Mouse (Mus musculus) bone marrow macrophage, adult 2 months (primary cell): ENCODE data around the gene Vdr. TPM values are rescaled to one million over a fixed set of nuclear protein-coding genes. Genes with fewer than 3 reads are reported as not detected.

Source experiments
- H3K27ac ChIP-seq: 2 replicates; pipeline ENCODE4 v1.5.1; 2012; ENCODE audit warnings: low read depth, low read length; ENCODE audit not compliant: insufficient read depth
- H3K4me1 ChIP-seq: 2 replicates; pipeline ENCODE4 v1.6.1; 2012; ENCODE audit warnings: low read length; ENCODE audit not compliant: control insufficient read depth, insufficient read depth
- H3K4me3 ChIP-seq: 2 replicates; pipeline ENCODE4 v1.5.1; 2012; ENCODE audit warnings: mild to moderate bottlenecking, low read length, moderate library complexity; ENCODE audit not compliant: insufficient read depth
- CTCF ChIP-seq: IDR thresholded peaks from 2 replicates; pipeline ENCODE4 v1.5.1; 2012; ENCODE audit warnings: low read depth, mild to moderate bottlenecking, low read length, moderate library complexity
- POLR2A ChIP-seq: IDR thresholded peaks from 2 replicates; pipeline ENCODE4 v1.6.1; 2012; ENCODE audit warnings: mild to moderate bottlenecking, low read depth, low read length, borderline replicate concordance
- polyA plus RNA-seq: library from polyadenylated mRNA; stranded (reverse); fragments of >200 nt; gene quantifications from 2 replicates; pipeline ENCODE4 v1.2.4, GENCODE M21; 2012; ENCODE audit not compliant: missing spikeins, insufficient read depth, insufficient read length

Vdr gene
- polyA plus RNA-seq, 1 experiment = 0.82 TPM

GRCm38 (mm10) chr15:97807867-97808266 is 102.6 kb downstream of the Vdr start:
- no peaks in the 10 kb centered on the region for H3K4me1 ChIP-seq
- no peak for TF ChIP-seq CTCF
- no peak for TF ChIP-seq POLR2A
- no peak overlapping the region for H3K27ac ChIP-seq
- no peak overlapping the region for H3K4me3 ChIP-seq

Other genes with a start within 250 kb of the Vdr start
- 9.9 and 10.4 TPM in 2 replicates for gene Rpap3, start 204.8 kb downstream of the Vdr start, polyA plus RNA-seq
- gene Endou, start 179.3 kb downstream of the Vdr start, polyA plus RNA-seq = not detected in 2 replicates
- gene Rapgef3, start 142.7 kb downstream of the Vdr start, polyA plus RNA-seq = 2.6 and 3.7 TPM in 2 replicates
- 261 and 265 TPM in 2 replicates for gene Slc48a1, start 132.1 kb downstream of the Vdr start, polyA plus RNA-seq
- 14.8 and 16.0 TPM in 2 replicates for gene Hdac7, start 66.1 kb downstream of the Vdr start, polyA plus RNA-seq
- gene Tmem106c, start 53.6 kb upstream of the Vdr start, polyA plus RNA-seq = 60.3 and 70.3 TPM in 2 replicates
- 0.87 and 1.0 TPM in 2 replicates for gene Col2a1, start 94.1 kb upstream of the Vdr start, polyA plus RNA-seq
- 11.0 and 13.1 TPM in 2 replicates for gene Pfkm, start 182.0 kb upstream of the Vdr start, polyA plus RNA-seq
- gene Senp1, start 183.1 kb upstream of the Vdr start, polyA plus RNA-seq = 16.7 and 18.7 TPM in 2 replicates